Mouse (Mus musculus) cerebellum, postnatal 4 days (tissue): ENCODE data around the gene Spta1.

ENCODE experiments used
- DNase-seq, 2 experiments: peaks; one replicate each; pipeline ENCODE4 v3.0.0; 2022; ENCODE audit warnings: low spot score in 2 of 2, mixed read lengths in 1 of 2

Spta1 gene

GRCm38 (mm10) chr1:174267816-174268215, 95.2 kb downstream of the Spta1 start:
- DNase-seq: no peak

DNA sequence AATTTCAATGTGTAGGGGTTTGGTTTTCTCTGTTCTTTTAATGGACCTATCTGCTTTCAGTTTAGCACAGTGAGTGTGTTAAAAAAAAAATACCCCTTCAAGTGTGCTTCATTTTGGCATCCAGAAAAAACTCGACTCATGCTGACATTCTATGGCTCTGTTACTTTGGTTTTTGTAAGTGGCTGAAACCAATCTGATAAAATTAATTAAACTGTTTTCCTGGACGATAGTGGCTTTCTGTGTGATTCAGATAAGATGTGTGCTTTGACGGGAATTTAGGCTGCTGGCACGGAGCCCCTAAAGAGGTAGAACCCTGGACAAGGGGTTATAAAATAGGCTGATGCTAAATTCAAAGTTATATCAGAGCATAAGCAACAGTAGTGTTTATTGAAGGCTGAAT, 96.6 kb downstream of the Spta1 start:
- no peak for DNase-seq

GRCm38 (mm10) chr1:174270643-174271042, 98.1 kb downstream of the Spta1 start:
- no peak for DNase-seq
